Mouse (Mus musculus) erythroblast, embryonic 14.5 days (primary cell): ENCODE data around the gene Glg1. TPM values are rescaled to one million over a fixed set of nuclear protein-coding genes. Genes with fewer than 3 reads are reported as not detected.
"Not testable (repeated sequence)": the region's sequence is repeated elsewhere in the genome, so short reads cannot be mapped to it uniquely, and the experiment has no call there.

Experiments used
- H3K27me3 ChIP-seq: 2 replicates; pipeline ENCODE4 v1.6.1; 2012; ENCODE audit warnings: inconsistent platforms; ENCODE audit not compliant: control insufficient read depth
- H3K36me3 ChIP-seq: 2 replicates; pipeline ENCODE4 v1.6.1; 2012; ENCODE audit warnings: mild to moderate bottlenecking, inconsistent platforms; ENCODE audit not compliant: control insufficient read depth
- H3K4me1 ChIP-seq: 2 replicates; pipeline ENCODE4 v1.6.1; 2012; ENCODE audit warnings: inconsistent platforms; ENCODE audit not compliant: control insufficient read depth
- H3K4me3 ChIP-seq: replicated peaks from 2 replicates; pipeline ENCODE3; 2012; ENCODE audit warnings: moderate library complexity, mild to moderate bottlenecking, inconsistent platforms
- H3K9me3 ChIP-seq: 2 replicates; pipeline ENCODE4 v1.6.1; 2012; ENCODE audit warnings: low read length, inconsistent platforms, mixed read lengths; ENCODE audit not compliant: control insufficient read depth
- GATA1 ChIP-seq: IDR thresholded peaks from 2 replicates; pipeline ENCODE4 v1.6.1; 2012; ENCODE audit warnings: low read length, inconsistent platforms, mixed read lengths
- TAL1 ChIP-seq: IDR thresholded peaks from 3 replicates; pipeline ENCODE4 v1.6.1; 2012; ENCODE audit warnings: low read length, inconsistent platforms, mixed read lengths
- polyA plus RNA-seq: library from polyadenylated mRNA; stranded (reverse); fragments of >175 nt; gene quantifications from 2 replicates; pipeline ENCODE4 v1.2.3, GENCODE M21; 2012

The Glg1 gene
- 1.1 and 1.4 TPM in 2 replicates for polyA plus RNA-seq

- Histone ChIP-seq H3K9me3 (no peaks in the 10 kb centered on the region), H3K36me3 (peaks cover 17% of the 10 kb centered on the region), H3K27me3 (peaks cover 27% of the 10 kb centered on the region), H3K4me3 (peak within 1 kb of the TSS; percentile 89), H3K4me1 (peaks cover 38% of the 10 kb centered on the region)
- TF ChIP-seq GATA1 (no peak), TAL1 (no peak)
Observed at GRCm38 (mm10) chr8:111258631-111259407, at the start of gene Glg1. TSS of gene Glg1 (minus strand) at chr8:111259216.

GRCm38 (mm10) chr8:111305031-111305730, 46.2 kb upstream of the Glg1 start:
- H3K4me1 ChIP-seq = peaks cover 6% of the 10 kb centered on the region
- no peaks in the 10 kb centered on the region for H3K27me3 ChIP-seq
- H3K36me3 ChIP-seq = no peaks in the 10 kb centered on the region
- TF ChIP-seq GATA1 (no peak), TAL1 (no peak)
- H3K9me3 ChIP-seq = no peaks in the 10 kb centered on the region
- H3K4me3 ChIP-seq = no peak overlapping the region

GRCm38 (mm10) chr8:111304359-111304758, 45.3 kb upstream of the Glg1 start:
- Histone ChIP-seq H3K4me1 (peaks cover 6% of the 10 kb centered on the region), H3K36me3 (no peaks in the 10 kb centered on the region), H3K4me3 (no peak overlapping the region), H3K27me3 (no peaks in the 10 kb centered on the region), H3K9me3 (no peaks in the 10 kb centered on the region)
- no peak for TF ChIP-seq TAL1
- no peak for TF ChIP-seq GATA1

GRCm38 (mm10) chr8:111303076-111303803, 44.2 kb upstream of the Glg1 start:
- not testable (repeated sequence) for H3K4me3 ChIP-seq, H3K27me3 ChIP-seq, H3K36me3 ChIP-seq, H3K9me3 ChIP-seq
- peaks cover 10% of the 10 kb centered on the region for H3K4me1 ChIP-seq

GRCm38 (mm10) chr8:111300597-111301546, 41.9 kb upstream of the Glg1 start:
- H3K27me3 ChIP-seq = no peaks in the 10 kb centered on the region
- no peak for TF ChIP-seq TAL1
- TF ChIP-seq GATA1 = no peak
- peaks cover 24% of the 10 kb centered on the region for H3K36me3 ChIP-seq
- no peaks in the 10 kb centered on the region for H3K9me3 ChIP-seq
- peaks cover 28% of the 10 kb centered on the region for H3K4me1 ChIP-seq
- H3K4me3 ChIP-seq = peak overlapping the region; percentile 100

GRCm38 (mm10) chr8:111299821-111300568, 41.0 kb upstream of the Glg1 start, which contains the start of gene Rfwd3:
TSS of gene Rfwd3 (minus strand) at chr8:111300222.
- no peak for TF ChIP-seq TAL1
- no peak for TF ChIP-seq GATA1
- Histone ChIP-seq H3K36me3 (peaks cover 32% of the 10 kb centered on the region), H3K27me3 (no peaks in the 10 kb centered on the region), H3K4me1 (peaks cover 35% of the 10 kb centered on the region), H3K9me3 (no peaks in the 10 kb centered on the region), H3K4me3 (peak within 1 kb of the TSS; percentile 100)

- Histone ChIP-seq H3K4me3 (peak overlapping the region; percentile 100), H3K9me3 (no peaks in the 10 kb centered on the region), H3K27me3 (no peaks in the 10 kb centered on the region), H3K4me1 (peaks cover 39% of the 10 kb centered on the region), H3K36me3 (peaks cover 37% of the 10 kb centered on the region)
- TF ChIP-seq GATA1 (no peak), TAL1 (no peak)
Observed at GRCm38 (mm10) chr8:111299363-111299820, 40.4 kb upstream of the Glg1 start.

GRCm38 (mm10) chr8:111298011-111298410, 39.0 kb upstream of the Glg1 start:
- Histone ChIP-seq H3K4me3 (peak overlapping the region; percentile 100), H3K4me1 (peaks cover 44% of the 10 kb centered on the region), H3K27me3 (no peaks in the 10 kb centered on the region), H3K9me3 (no peaks in the 10 kb centered on the region), H3K36me3 (peaks cover 51% of the 10 kb centered on the region)
- TF ChIP-seq GATA1 (no peak), TAL1 (no peak)
